Mouse (Mus musculus) megakaryocyte, embryonic 14.5 days (primary cell): ENCODE results near the gene Rnaset2b. TPM values are rescaled to one million over a fixed set of nuclear protein-coding genes. Genes with fewer than 3 reads are reported as not detected.
"Not testable (repeated sequence)": the region's sequence is repeated elsewhere in the genome, so short reads cannot be mapped to it uniquely, and the experiment has no call there.

Experiments
- H3K27me3 ChIP-seq: replicated peaks from 2 replicates; pipeline ENCODE3; 2012; ENCODE audit warnings: inconsistent platforms
- H3K36me3 ChIP-seq: replicated peaks from 2 replicates; pipeline ENCODE3; 2012; ENCODE audit warnings: low read length, inconsistent platforms, mixed read lengths
- H3K4me1 ChIP-seq: 2 replicates; pipeline ENCODE4 v1.6.1; 2012; ENCODE audit warnings: inconsistent platforms
- H3K4me3 ChIP-seq: replicated peaks from 2 replicates; pipeline ENCODE3; 2012; ENCODE audit warnings: moderate library complexity, mild to moderate bottlenecking, inconsistent platforms
- H3K9me3 ChIP-seq: 2 replicates; pipeline ENCODE4 v1.6.1; 2012; ENCODE audit warnings: inconsistent platforms
- polyA plus RNA-seq: library from polyadenylated mRNA; stranded (reverse); fragments of >175 nt; gene quantifications from 2 replicates; pipeline ENCODE4 v1.2.3, GENCODE M21; 2012; ENCODE audit warnings: low replicate concordance; ENCODE audit not compliant: insufficient read depth

Rnaset2b gene
- 274 and 598 TPM in 2 replicates for polyA plus RNA-seq

DNA sequence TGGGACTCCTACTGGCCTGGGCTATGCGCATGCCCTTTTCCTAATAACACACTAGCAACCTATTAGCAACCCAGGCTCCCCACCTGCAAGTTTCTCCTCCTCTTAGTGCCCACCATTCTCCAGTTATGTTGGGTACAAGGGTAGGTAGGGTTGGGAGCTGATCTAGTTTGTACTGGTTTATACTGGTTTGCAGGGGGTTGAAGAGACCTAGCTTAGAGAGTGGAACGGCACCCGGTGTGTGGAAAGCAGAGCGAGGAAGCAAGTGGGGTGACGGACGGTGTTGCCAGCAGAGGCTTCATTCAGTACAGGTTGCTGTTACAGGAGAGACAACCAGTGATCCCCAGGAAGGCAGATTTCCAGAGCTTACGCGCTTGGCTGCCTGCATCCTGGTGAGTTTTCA is at the start of gene Rnaset2b:
Gene Rnaset2b (plus strand): TSS at position 301 of the 400 bp plus-strand sequence.
- not testable (repeated sequence) for H3K27me3 ChIP-seq, H3K4me3 ChIP-seq, H3K9me3 ChIP-seq, H3K4me1 ChIP-seq, H3K36me3 ChIP-seq

DNA sequence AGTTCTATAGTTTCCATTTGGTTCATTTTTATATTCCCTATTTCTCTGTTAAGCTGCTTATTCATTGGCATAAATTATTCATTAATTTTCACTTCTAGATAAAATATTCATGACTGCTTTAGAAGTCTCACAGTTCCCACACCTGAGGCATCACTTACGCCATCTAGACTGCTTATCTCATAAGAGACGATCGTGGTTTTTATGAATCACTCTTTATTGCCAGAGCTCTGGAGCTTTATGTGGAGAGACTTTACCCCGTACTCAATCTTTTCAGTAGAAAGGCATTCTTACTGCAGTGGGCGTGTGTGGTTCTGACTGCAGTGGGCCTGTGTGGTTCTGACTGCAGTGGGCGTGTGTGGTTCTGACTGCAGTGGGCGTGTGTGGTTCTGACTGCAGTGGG is 38.8 kb upstream of the Rnaset2b start:
- H3K4me1 ChIP-seq, H3K36me3 ChIP-seq, H3K4me3 ChIP-seq, H3K9me3 ChIP-seq, H3K27me3 ChIP-seq: not testable (repeated sequence)

DNA sequence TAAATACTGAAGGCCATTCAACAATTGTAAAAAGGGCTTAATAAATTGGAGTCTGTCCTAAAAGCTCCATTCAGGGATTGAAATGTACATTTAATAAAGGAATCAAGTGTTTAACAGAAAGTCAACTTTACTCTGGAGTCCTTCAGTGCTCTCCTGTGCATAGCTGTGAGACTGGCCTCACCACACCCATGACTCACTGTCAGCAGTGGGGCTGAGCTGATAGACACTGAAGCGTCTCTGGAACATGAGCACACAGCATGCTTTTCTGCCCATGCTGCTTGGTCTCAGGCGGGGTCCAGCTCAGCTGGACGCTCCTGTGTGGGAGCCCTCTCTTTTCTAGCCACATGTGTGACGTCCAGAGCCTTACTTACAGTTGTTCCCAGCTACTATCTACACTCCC is 27.9 kb upstream of the Rnaset2b start:
- H3K4me1 ChIP-seq, H3K36me3 ChIP-seq, H3K9me3 ChIP-seq, H3K27me3 ChIP-seq, H3K4me3 ChIP-seq: not testable (repeated sequence)

DNA sequence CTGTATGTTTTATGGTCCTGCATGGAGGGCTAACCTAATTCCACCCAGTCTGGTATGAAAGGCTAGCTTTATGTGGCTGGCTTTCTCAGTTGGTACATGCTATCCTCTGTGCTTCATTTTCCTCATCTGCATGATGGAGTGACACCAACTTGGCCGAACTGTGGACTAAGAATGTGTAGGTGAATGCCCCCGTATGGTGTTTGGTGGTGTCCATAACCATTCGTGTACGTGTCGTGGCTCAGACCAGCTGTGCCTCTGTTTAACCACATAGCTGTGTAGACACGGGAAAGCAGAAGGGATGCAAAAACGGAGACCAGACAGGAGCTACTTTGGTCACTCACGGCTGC is 22.8 kb upstream of the Rnaset2b start:
- H3K9me3 ChIP-seq, H3K36me3 ChIP-seq, H3K27me3 ChIP-seq, H3K4me3 ChIP-seq, H3K4me1 ChIP-seq: not testable (repeated sequence)

DNA sequence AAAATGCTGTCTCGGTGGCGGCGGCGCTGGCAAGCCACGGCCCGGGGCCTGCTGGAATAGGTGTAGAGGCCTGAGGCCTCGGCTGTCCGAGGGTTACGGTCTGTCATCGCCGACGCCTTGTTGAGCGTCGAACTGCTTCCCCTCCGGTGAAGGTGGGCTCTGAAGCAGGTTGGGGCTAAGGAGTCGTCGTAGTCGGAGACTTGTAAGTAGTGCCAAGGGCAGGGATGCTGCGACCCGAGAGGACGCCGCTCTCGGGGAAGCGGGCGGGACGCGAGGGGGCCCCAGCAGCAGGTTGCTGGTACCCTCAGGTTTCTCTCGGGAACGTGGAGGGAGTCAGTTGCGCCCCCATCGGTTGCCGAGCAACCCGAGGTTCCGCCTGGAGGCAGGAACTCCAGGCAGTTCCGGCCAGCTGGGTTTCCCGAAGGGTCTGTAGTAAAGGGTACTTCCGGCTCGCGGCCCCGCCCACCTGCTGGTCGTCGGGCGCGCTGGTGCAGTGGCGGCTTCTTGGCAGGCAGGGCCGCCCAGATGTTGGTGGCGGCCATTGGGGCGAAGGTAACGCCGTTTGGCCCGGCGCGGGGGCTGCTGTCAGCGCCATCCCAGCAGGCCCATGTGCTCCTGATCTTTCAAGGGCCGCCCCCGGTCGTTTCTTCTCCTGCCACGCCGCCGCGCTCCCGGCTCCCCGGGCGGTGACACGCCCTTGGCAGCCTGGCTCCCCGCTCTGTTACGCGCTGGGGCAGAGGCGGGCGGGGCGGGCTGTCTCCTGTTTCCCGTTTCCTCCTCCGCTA is 22.3 kb upstream of the Rnaset2b start, which contains the start of gene Rsph3b:
Gene Rsph3b (minus strand): TSS at position 699 of the 785 bp plus-strand sequence.
- not testable (repeated sequence) for H3K4me1 ChIP-seq, H3K9me3 ChIP-seq, H3K27me3 ChIP-seq, H3K36me3 ChIP-seq
- peak within 1 kb of the TSS; percentile 92 for H3K4me3 ChIP-seq

DNA sequence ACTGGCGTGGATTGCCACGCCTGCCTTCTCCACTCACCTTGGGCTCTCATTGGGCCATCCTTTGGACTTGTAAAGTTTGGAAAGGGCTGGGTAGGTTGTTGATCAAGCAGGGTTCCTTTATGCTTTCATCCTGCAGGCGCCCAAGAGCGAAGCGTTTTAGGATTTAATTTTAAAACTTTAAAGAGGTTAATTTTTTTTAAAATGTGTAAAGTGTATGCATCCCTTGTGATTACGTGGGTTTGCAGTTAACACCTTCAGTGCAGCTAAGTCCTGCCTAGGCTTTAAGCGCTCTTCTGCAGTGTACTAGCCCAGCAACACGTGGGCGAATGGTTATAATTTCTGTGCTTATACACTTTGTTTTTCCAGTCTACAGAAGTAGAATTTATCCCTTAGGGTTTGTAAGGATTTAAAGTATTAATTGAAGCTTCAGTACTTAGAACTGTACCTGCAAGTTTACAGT is 21.6 kb upstream of the Rnaset2b start:
- peak overlapping the region; percentile 87 for H3K4me3 ChIP-seq
- H3K27me3 ChIP-seq, H3K9me3 ChIP-seq, H3K36me3 ChIP-seq, H3K4me1 ChIP-seq: not testable (repeated sequence)

DNA sequence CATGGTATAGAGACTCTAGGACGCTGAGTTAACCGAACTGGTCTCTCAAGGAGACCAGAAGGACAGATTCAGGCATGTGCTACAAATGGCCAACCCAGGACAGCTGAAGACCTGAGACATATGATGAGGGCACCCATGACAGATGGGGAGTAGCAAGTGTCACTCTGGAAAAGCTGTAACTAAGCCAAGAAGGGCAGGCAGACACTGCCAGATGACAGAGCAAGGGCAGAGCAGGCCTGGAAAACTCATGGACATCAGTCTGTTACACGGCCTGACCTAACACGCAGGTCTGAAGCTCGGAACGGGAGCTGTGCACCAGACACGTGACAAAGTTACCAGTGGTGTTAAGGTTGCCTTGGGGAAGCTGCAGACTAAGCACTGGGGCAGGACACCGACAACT is 11.6 kb upstream of the Rnaset2b start:
- not testable (repeated sequence) for H3K9me3 ChIP-seq, H3K4me3 ChIP-seq, H3K36me3 ChIP-seq, H3K4me1 ChIP-seq, H3K27me3 ChIP-seq

DNA sequence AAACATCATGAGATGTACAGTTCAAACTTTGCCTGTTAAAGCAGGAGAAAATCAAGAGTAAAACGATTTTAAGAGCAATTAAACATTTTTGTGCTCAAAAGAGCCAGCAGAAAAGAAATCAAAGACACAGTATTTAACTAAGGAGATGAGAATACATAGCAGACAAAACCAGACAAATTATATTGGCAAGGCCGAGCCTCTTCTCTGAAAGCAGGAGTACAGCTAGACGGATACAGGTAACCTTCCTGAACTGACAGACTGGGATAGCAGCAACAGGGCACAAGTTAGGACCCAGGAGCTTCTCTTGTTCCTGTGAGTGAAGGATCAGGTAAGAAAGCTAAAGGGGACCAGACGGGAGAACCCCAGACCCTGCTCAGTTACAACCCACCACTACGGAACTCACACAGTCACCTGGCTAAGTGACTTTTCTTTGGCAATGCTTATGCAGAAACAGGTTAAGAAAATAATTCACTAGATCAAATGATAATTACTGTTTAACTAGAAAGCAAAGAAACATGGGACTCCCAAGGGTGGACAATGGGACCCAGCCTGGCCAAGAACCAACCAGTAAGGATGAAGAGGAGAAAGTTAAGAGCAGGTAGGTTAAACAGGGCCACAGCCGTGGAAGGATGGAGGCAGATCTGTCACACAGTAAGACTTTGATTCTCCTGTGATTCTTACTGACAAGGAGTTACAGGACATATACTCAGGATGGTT is 10.7 kb upstream of the Rnaset2b start:
- not testable (repeated sequence) for H3K27me3 ChIP-seq, H3K4me3 ChIP-seq, H3K4me1 ChIP-seq, H3K36me3 ChIP-seq, H3K9me3 ChIP-seq

DNA sequence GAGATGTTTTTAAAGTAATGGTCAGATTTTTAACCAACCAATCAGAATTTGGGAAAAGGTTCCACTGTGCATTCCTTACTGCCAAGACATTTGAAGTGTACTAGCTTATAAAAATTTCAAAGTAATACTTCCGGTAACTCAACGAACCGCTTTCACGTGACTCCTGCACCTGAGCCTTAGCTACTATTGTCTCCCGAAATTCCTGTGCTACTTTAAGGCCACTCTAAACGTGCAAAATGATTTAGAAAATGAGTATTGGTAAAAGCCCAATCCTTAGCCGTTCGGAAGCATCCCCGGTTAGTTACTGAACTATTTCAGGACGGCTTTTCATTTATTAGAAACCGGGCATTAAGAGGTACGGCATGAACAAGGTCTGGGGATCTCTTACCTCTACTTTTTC is 10.1 kb upstream of the Rnaset2b start:
- not testable (repeated sequence) for H3K36me3 ChIP-seq, H3K4me3 ChIP-seq, H3K9me3 ChIP-seq, H3K4me1 ChIP-seq, H3K27me3 ChIP-seq

DNA sequence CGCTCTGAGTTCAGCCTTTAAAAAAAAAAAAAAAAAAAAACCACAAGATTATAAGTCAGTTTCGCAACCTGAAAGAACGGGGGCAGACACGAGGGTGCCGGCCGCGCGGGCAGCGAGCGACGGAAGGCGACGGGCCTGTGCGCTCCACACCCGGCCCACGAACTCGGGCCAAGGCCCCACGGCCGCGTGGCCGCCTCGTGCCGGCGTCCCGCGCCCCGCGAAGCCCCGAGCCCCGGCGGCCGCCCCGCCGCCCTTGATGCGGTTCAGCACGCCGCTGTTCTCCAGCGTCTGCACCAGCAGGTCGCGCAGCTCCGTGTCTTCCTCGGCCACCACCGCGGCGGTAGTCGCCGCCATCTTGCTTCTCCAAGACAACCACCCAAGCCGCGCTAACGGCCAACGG is 9.7 kb upstream of the Rnaset2b start, which contains the start of gene Tagap1:
Gene Tagap1 (minus strand): TSS at position 381 of the 400 bp plus-strand sequence.
- H3K27me3 ChIP-seq, H3K9me3 ChIP-seq, H3K36me3 ChIP-seq, H3K4me1 ChIP-seq: not testable (repeated sequence)
- peak within 1 kb of the TSS; percentile 90 for H3K4me3 ChIP-seq

DNA sequence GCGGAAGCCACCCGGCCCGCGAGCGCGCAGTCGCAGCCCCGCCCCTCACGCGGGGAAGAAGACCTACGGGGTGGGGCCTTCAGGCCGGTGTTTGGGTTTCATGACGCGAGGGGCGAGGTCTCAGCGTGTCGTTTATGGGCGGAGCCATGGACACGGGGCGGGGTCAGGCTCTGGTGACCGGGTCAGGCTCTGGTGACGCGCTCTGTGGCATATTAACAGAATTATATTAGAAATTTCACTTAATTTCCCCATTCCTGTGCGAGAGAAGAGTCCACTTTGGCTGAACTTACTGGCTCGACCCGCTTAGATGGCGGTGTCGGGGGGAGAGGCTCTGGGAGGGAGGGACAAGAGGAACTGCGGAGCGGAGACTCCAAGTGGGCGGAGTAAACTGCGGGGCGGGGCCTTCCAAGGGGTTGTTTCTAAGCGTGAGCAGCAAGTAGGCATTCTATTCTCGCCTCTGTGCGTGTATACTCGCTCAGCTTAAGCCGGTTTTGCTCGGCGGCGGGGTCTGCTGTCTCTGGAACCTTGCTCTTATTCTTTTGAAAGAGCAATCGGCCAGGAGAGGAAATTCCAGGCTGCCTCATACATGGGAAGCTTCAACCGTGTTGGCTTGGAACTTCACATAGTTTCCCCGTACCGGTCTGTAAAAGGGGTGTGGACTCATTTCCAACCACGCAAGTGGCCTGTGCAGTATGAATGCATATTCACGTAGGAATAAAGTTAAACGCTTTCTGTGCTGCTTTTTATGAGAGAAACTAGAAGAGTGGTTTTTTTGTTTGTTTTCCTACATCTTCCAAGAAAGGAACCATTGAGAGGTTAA is 9.0 kb upstream of the Rnaset2b start:
- not testable (repeated sequence) for H3K27me3 ChIP-seq, H3K4me3 ChIP-seq, H3K4me1 ChIP-seq, H3K36me3 ChIP-seq, H3K9me3 ChIP-seq

DNA sequence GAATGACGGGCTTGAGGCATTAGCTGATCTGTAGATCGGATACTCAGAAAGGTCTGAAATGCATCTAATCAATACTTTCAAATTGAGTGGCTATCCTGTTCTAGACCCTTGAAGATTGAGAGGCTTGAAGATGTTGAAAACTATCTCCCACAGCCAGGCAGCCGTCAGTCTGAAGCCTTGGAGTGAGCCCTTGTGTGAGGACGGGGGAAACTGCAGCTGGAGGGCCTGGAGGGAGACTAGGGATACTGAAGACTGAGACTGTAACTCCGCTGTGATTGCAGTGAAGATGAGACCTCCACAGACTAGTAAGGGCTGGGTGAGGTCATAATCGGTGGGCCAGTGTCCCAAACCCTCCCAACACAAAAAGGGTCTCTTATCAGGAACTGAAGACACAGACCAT is 8.1 kb upstream of the Rnaset2b start:
- H3K9me3 ChIP-seq, H3K36me3 ChIP-seq, H3K4me3 ChIP-seq, H3K27me3 ChIP-seq, H3K4me1 ChIP-seq: not testable (repeated sequence)

DNA sequence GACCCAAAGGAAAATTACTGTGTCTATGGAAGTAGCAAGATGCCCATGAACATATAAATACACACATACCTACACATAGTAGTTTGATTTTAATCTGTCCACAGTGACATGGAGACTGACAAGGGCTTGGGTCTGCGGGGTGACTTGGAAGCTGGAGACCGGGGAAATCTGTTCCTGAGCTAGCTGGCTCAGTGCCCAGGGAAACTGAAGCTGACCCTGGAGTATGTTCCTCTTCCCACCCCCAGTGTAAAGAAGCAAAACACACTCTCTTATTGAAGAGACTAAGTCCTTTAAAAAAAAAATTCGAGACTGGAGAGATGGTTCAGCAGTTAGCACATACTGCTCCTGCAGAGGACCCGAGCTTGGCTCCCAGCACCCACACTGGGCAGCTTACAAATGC is 7.5 kb upstream of the Rnaset2b start:
- H3K4me1 ChIP-seq, H3K9me3 ChIP-seq, H3K4me3 ChIP-seq, H3K36me3 ChIP-seq, H3K27me3 ChIP-seq: not testable (repeated sequence)

DNA sequence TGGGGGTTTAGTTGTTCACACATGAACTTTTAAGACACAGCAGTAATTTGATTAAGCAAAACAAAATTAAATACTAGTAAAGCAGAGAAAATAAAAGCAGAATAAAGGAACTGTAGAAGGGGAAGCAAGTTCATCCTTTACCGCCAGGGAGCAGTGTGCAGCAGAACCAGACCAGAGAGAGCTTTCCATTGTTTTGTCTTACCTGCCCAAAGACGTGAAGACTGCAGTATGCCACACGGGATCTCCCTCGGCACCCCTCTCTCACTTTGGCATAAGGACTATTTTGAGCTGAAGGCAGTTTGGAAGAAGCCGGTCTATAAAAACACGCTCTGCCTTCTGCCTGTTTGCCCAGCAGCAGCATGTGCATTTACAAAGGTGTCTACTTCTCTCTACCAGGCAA is 5.1 kb upstream of the Rnaset2b start:
- H3K4me3 ChIP-seq, H3K36me3 ChIP-seq, H3K9me3 ChIP-seq, H3K4me1 ChIP-seq, H3K27me3 ChIP-seq: not testable (repeated sequence)

DNA sequence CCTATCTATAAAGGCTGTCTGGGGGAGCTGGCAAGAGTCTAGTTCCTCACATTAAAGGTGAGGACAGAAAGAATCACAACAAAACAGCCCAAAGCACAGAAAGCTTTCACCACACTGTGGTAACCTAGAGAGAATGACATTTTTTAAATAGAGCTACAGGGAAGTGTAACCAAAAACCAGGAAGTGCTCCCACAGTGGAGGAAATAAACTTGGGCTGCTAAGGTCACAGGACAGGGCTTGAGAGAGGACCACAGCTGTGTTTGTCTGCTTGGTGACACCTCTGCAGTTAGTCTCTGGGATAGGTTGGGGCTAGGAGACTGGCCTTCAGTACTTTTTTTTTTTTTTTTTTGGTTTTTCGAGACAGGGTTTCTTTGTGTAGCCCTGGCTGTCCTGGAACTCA is 2.8 kb upstream of the Rnaset2b start:
- H3K27me3 ChIP-seq, H3K4me3 ChIP-seq, H3K4me1 ChIP-seq, H3K36me3 ChIP-seq, H3K9me3 ChIP-seq: not testable (repeated sequence)

DNA sequence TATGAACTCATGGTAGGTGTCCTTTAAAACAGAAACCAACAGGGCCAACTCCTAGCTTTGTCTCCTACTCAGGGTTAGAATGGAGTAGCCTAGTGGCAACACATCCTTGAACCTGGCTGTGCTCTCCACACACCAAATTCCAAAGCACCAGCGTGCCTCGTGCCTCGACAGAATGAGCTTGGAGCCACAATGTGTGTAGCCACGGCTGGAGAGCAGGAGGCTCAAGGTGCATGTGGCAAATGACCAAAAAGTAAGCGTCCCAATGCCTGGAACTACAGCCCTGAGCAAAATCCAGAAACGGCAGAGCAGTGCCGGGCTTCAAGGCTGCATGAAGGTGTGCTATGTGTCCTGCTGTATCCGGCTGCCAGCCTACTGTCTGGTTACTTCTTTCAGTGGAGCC is 804 bp downstream of the Rnaset2b start:
- not testable (repeated sequence) for H3K27me3 ChIP-seq, H3K9me3 ChIP-seq, H3K4me1 ChIP-seq

More for the DNA sequence above, 804 bp downstream of the Rnaset2b start:
- not testable (repeated sequence) for H3K4me3 ChIP-seq, H3K36me3 ChIP-seq
